Mouse (Mus musculus) cerebellum, adult 2 months (tissue): ENCODE measurements around the gene Tspan10.

Experiments
- CTCF ChIP-seq: fragments of 200-500 bp; IDR thresholded peaks from 2 replicates; pipeline ENCODE4 v1.5.1; 2011; ENCODE audit warnings: low read depth, mild to moderate bottlenecking, control low read depth, low read length, moderate library complexity, borderline replicate concordance; ENCODE audit not compliant: insufficient read depth
- POLR2A ChIP-seq: fragments of 200-500 bp; IDR thresholded peaks from 2 replicates; pipeline ENCODE4 v1.6.1; 2011; ENCODE audit warnings: low read length, control low read depth, borderline replicate concordance; ENCODE audit not compliant: insufficient read depth

- no peak for TF ChIP-seq POLR2A
- TF ChIP-seq CTCF: no peak
These were observed 50.9 kb downstream of the Tspan10 start for GRCm38 (mm10) chr11:120493351-120493750.
